Mouse (Mus musculus) midbrain, embryonic 11.5 days (tissue): ENCODE data around the gene Plxnb3. TPM values are rescaled to one million over a fixed set of nuclear protein-coding genes. Genes with fewer than 3 reads are reported as not detected.
A peak's percentile ranks its signal among the peaks of the same experiment; 100 is the strongest.

Experiments
- ATAC-seq: fragments of 200-750 bp; cut with Nextera tagmentation; 2 replicates; pipeline ENCODE4 v1.8.0; 2017; ENCODE audit warnings: moderate TSS enrichment, moderate library complexity; ENCODE audit not compliant: low FRiP score
- DNase-seq: peaks from one replicate; pipeline ENCODE4 v3.0.0; 2015; ENCODE audit warnings: low spot score; ENCODE audit errors: missing footprints
- H3K27ac ChIP-seq: fragments of 300-500 bp; sonication (generic); 2 replicates; pipeline ENCODE4 v1.5.1; 2014; ENCODE audit warnings: low read depth, low read length
- H3K27me3 ChIP-seq: fragments of 300-500 bp; sonication (generic); 2 replicates; pipeline ENCODE4 v1.6.1; 2014; ENCODE audit warnings: mild to moderate bottlenecking, low read length, moderate library complexity, mixed read lengths; ENCODE audit not compliant: control insufficient read depth, insufficient read depth
- H3K36me3 ChIP-seq: fragments of 300-500 bp; sonication (generic); 2 replicates; pipeline ENCODE4 v1.6.1; 2014; ENCODE audit warnings: mild to moderate bottlenecking, low read length, moderate library complexity, mixed read lengths; ENCODE audit not compliant: control insufficient read depth, insufficient read depth
- H3K4me1 ChIP-seq: fragments of 300-500 bp; sonication (generic); 2 replicates; pipeline ENCODE4 v1.6.1; 2014; ENCODE audit warnings: low read length; ENCODE audit not compliant: control insufficient read depth, insufficient read depth
- H3K4me2 ChIP-seq: fragments of 300-500 bp; sonication (generic); 2 replicates; pipeline ENCODE4 v1.6.1; 2014; ENCODE audit warnings: mild to moderate bottlenecking, moderate library complexity
- H3K4me3 ChIP-seq: fragments of 300-500 bp; sonication (generic); 2 replicates; pipeline ENCODE4 v1.5.1; 2014; ENCODE audit warnings: low read depth, low read length
- H3K9ac ChIP-seq: fragments of 300-500 bp; sonication (generic); 2 replicates; pipeline ENCODE4 v1.6.1; 2014; ENCODE audit warnings: low read length
- H3K9me3 ChIP-seq: fragments of 300-500 bp; sonication (generic); 2 replicates; pipeline ENCODE4 v1.6.1; 2016; ENCODE audit warnings: low read length; ENCODE audit not compliant: control insufficient read depth
- WGBS: fragments of 180-500 bp; shearing (Covaris S2); extraction: QIAGEN DNeasy Blood & Tissue Kit; methylation state at CpG from one replicate; pipeline ENCODE4 v1.1.7; 2014; 5-methylcytosine and 5-hydroxymethylcytosine counted together
- polyA plus RNA-seq: library from polyadenylated mRNA; unstranded; fragments of >200 nt; fragmentation: Nextera tagmentation; extraction: Ambion mirVana; gene quantifications from 2 replicates; pipeline ENCODE4 v1.2.1, GENCODE M21; 2014

Plxnb3 gene
- polyA plus RNA-seq, 1 experiment from 2014 or later: not detected

GRCm38 (mm10) chrX:73798502-73798901 lies 41.6 kb downstream of the Plxnb3 start:
- H3K27me3 ChIP-seq: no peaks in the 10 kb centered on the region
- H3K4me1 ChIP-seq: no peaks in the 10 kb centered on the region
- no peak overlapping the region for H3K4me3 ChIP-seq
- WGBS: 41% methylated on average over 9 of the region's 9 CpGs
- H3K9me3 ChIP-seq: no peaks in the 10 kb centered on the region
- no peak overlapping the region for H3K9ac ChIP-seq
- H3K36me3 ChIP-seq: no peaks in the 10 kb centered on the region
- H3K27ac ChIP-seq: no peak overlapping the region
- H3K4me2 ChIP-seq: no peak overlapping the region
- ATAC-seq (peak; percentile 87), DNase-seq (peak; percentile 95)

- ATAC-seq (no peak), DNase-seq (no peak)
- Histone ChIP-seq H3K9ac (no peak overlapping the region), H3K36me3 (no peaks in the 10 kb centered on the region), H3K27ac (no peak overlapping the region), H3K4me2 (no peak overlapping the region), H3K4me3 (no peak overlapping the region), H3K4me1 (no peaks in the 10 kb centered on the region), H3K27me3 (no peaks in the 10 kb centered on the region), H3K9me3 (no peaks in the 10 kb centered on the region)
- 69% methylated on average over 1 of the region's 1 CpGs for WGBS
Measured at GRCm38 (mm10) chrX:73805814-73806213, 48.9 kb downstream of the Plxnb3 start.

DNA sequence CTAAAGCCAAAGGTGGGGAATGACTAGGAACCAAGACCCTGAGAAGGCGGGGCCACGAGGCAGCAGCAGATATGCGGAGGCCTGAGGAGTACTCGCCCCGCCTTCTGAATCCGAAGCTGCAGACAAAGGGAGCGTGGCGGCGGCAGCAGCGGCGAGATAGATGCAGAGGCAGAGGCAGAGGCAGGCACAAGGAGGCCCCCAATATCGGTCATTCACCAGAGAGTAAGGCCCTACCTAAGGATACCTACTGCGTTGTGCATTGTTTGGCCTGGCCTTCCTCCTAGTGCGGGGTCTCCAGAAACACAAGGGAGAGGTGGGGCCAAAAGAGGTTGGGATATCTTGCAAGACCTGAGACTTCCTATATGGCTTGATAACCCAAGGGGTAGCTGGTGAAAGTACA lies 58.2 kb downstream of the Plxnb3 start:
- Histone ChIP-seq H3K9ac (peak overlapping the region; percentile 71), H3K9me3 (no peaks in the 10 kb centered on the region), H3K4me2 (peak overlapping the region; percentile 40), H3K36me3 (no peaks in the 10 kb centered on the region), H3K27ac (peak overlapping the region; percentile 35; the same call in 1 of the 2 replicates), H3K4me1 (peaks cover 6% of the 10 kb centered on the region; the same call in 1 of the 2 replicates), H3K27me3 (no peaks in the 10 kb centered on the region), H3K4me3 (peak overlapping the region; percentile 22; the same call in 1 of the 2 replicates)
- WGBS: 32% methylated on average over 11 of the region's 14 CpGs
- peak; percentile 89 for DNase-seq
- ATAC-seq: peak; percentile 74

DNA sequence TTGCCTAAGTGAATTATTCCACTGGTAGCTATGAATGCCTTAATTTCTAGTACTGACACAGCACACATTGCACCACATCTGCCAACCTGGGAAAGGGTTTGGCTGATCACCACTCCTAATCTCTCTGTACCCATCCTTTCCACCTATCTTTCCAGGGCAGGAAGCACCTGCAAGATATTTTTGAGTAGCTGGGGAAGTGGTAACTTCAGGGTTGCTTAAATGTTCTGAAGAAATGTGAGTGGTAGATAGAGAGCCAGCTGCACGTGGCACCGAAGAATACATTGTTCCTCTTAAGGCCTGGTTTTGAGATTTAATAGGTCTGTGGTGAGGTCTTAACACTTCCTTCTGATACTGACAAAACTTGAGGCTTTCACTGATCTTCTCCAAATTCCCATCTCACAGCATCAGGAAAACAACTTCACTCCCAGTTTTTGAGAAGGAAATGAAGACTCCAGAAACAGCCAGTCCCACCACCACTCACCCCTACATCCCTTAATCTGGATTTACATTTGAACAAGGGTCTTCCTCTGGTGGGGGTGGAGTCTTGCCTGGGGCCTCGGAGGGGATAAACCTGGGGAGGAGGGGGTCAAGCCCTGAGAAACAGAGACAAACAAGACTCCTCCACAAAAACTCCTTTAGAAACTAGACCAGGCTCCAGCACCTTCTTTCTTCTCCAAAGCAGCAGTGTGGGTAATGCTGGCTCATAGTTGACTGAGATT lies 59.9 kb downstream of the Plxnb3 start:
- Histone ChIP-seq H3K27me3 (no peaks in the 10 kb centered on the region), H3K4me1 (peaks cover 6% of the 10 kb centered on the region; the same call in 1 of the 2 replicates), H3K4me3 (no peak overlapping the region), H3K4me2 (no peak overlapping the region), H3K9ac (no peak overlapping the region), H3K9me3 (no peaks in the 10 kb centered on the region), H3K36me3 (no peaks in the 10 kb centered on the region), H3K27ac (no peak overlapping the region)
- ATAC-seq (no peak), DNase-seq (no peak)
- WGBS: 47% methylated on average over 3 of the region's 3 CpGs

Other genes starting within 250 kb of the Plxnb3 start
- 1.7 and 2.1 TPM in 2 replicates for gene Dusp9, start 117.7 kb upstream of the Plxnb3 start, polyA plus RNA-seq
- 13.0 and 14.5 TPM in 2 replicates for gene Pnck, start 97.0 kb upstream of the Plxnb3 start, polyA plus RNA-seq
- gene Slc6a8, start 83.9 kb upstream of the Plxnb3 start, polyA plus RNA-seq: 6.0 and 6.6 TPM in 2 replicates
- gene Bcap31, start 40.9 kb upstream of the Plxnb3 start, polyA plus RNA-seq: 144 and 154 TPM in 2 replicates
- gene Abcd1, start 40.5 kb upstream of the Plxnb3 start, polyA plus RNA-seq: 6.7 and 7.1 TPM in 2 replicates
- gene Srpk3, start 17.3 kb downstream of the Plxnb3 start, polyA plus RNA-seq: 0.72 and 0.78 TPM in 2 replicates
- gene Idh3g, start 29.8 kb downstream of the Plxnb3 start, polyA plus RNA-seq: 182 and 185 TPM in 2 replicates
- gene Ssr4, start 29.9 kb downstream of the Plxnb3 start, polyA plus RNA-seq: 123 and 125 TPM in 2 replicates
- 0.86 and 1.1 TPM in 2 replicates for gene Pdzd4, start 67.9 kb downstream of the Plxnb3 start, polyA plus RNA-seq
- gene Avpr2, start 135.0 kb downstream of the Plxnb3 start, polyA plus RNA-seq: not detected in 2 replicates
- 18.3 and 21.3 TPM in 2 replicates for gene L1cam, start 139.0 kb downstream of the Plxnb3 start, polyA plus RNA-seq
- 1.7 and 2.1 TPM in 2 replicates for gene Arhgap4, start 164.8 kb downstream of the Plxnb3 start, polyA plus RNA-seq
- gene Naa10, start 164.9 kb downstream of the Plxnb3 start, polyA plus RNA-seq: 117 and 121 TPM in 2 replicates
- 14.4 and 17.6 TPM in 2 replicates for gene Renbp, start 173.8 kb downstream of the Plxnb3 start, polyA plus RNA-seq
- 74.5 and 75.1 TPM in 2 replicates for gene Hcfc1, start 209.3 kb downstream of the Plxnb3 start, polyA plus RNA-seq